Mouse (Mus musculus) heart, embryonic 11.5 days (tissue): ENCODE data around the gene Fam155a. TPM values are rescaled to one million over a fixed set of nuclear protein-coding genes. Genes with fewer than 3 reads are reported as not detected.

Source experiments
- ATAC-seq: fragments of 200-750 bp; cut with Nextera tagmentation; replicated peaks from 2 replicates; pipeline ENCODE4 v1.8.0; 2017; ENCODE audit warnings: moderate library complexity; ENCODE audit not compliant: insufficient number of reproducible peaks, low FRiP score, low TSS enrichment
- H3K27ac ChIP-seq: fragments of 300-500 bp; sonication (generic); 2 replicates; pipeline ENCODE4 v1.5.1; 2014; ENCODE audit warnings: mild to moderate bottlenecking, low read depth, low read length
- H3K27me3 ChIP-seq: fragments of 300-500 bp; sonication (generic); 2 replicates; pipeline ENCODE4 v1.6.1; 2014; ENCODE audit warnings: mild to moderate bottlenecking, low read length, mixed read lengths; ENCODE audit not compliant: control insufficient read depth, insufficient read depth
- H3K36me3 ChIP-seq: fragments of 300-500 bp; sonication (generic); 2 replicates; pipeline ENCODE4 v1.6.1; 2014; ENCODE audit warnings: mild to moderate bottlenecking, low read length, moderate library complexity, mixed read lengths; ENCODE audit not compliant: control insufficient read depth, insufficient read depth
- H3K4me1 ChIP-seq: fragments of 300-500 bp; sonication (generic); 2 replicates; pipeline ENCODE4 v1.6.1; 2014; ENCODE audit warnings: low read length; ENCODE audit not compliant: control insufficient read depth, insufficient read depth
- H3K4me2 ChIP-seq: fragments of 300-500 bp; sonication (generic); 2 replicates; pipeline ENCODE4 v1.6.1; 2014; ENCODE audit warnings: mild to moderate bottlenecking, moderate library complexity
- H3K4me3 ChIP-seq: fragments of 300-500 bp; sonication (generic); 2 replicates; pipeline ENCODE4 v1.5.1; 2014; ENCODE audit warnings: low read depth, low read length
- H3K9ac ChIP-seq: fragments of 300-500 bp; sonication (generic); 2 replicates; pipeline ENCODE4 v1.6.1; 2014; ENCODE audit warnings: mild to moderate bottlenecking, low read depth, low read length, moderate library complexity
- H3K9me3 ChIP-seq: fragments of 300-500 bp; sonication (generic); replicated peaks from 2 replicates; pipeline ENCODE4 v1.6.1; 2016; ENCODE audit warnings: low read length; ENCODE audit not compliant: control insufficient read depth
- WGBS: fragments of 180-500 bp; shearing (Covaris S2); extraction: QIAGEN DNeasy Blood & Tissue Kit; methylation state at CpG from one replicate; pipeline ENCODE4 v1.1.7; 2014; ENCODE audit not compliant: insufficient replicate concordance; 5-methylcytosine and 5-hydroxymethylcytosine counted together
- polyA plus RNA-seq: library from polyadenylated mRNA; unstranded; fragments of >200 nt; fragmentation: Nextera tagmentation; extraction: Ambion mirVana; gene quantifications from 2 replicates; pipeline ENCODE4 v1.2.1, GENCODE M21; 2014

Gene Fam155a
- polyA plus RNA-seq, 1 experiment from 2014 or later: 0.59 TPM

GRCm38 (mm10) chr8:9176974-9177373 lies 594.0 kb downstream of the Fam155a start:
- no peak overlapping the region for H3K27ac ChIP-seq
- no peaks in the 10 kb centered on the region for H3K27me3 ChIP-seq
- H3K9me3 ChIP-seq: no peaks in the 10 kb centered on the region
- no peak for ATAC-seq
- 69% methylated on average over 7 of the region's 7 CpGs for WGBS
- H3K4me3 ChIP-seq: no peak overlapping the region
- H3K36me3 ChIP-seq: no peaks in the 10 kb centered on the region
- H3K9ac ChIP-seq: no peak overlapping the region
- H3K4me1 ChIP-seq: no peaks in the 10 kb centered on the region
- H3K4me2 ChIP-seq: no peak overlapping the region

DNA sequence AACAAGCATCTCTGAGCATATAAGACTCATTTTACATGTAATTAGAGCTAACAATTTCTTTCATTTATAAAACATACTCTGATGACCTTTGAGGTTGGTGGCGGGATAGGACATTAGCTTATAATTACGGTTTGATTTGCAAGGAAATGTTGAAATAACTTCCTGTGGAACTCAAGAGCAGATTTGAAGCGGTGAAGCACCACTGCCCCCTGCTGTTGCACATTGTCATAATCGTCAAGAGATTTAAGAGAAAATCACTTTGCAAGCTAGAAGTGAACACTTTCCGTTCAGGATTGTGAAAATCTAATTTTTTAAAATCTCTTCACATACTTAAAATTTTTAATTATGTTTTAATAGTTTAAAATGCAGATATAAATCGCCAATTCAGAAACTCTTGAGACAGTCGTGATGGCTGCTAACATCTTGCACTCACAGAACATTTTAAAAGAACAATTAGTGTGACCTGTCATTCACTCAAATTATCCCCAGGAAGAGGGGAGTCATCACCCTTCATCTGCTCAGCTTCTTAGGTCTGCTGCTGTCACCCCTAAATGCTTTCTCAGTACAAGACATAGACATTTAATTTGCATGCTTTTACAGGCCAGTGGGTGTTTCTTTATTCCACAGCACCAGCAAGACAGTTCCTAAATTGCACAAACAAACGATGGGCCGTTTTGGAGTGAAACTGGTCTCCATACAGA lies 595.9 kb downstream of the Fam155a start:
- no peaks in the 10 kb centered on the region for H3K36me3 ChIP-seq
- no peaks in the 10 kb centered on the region for H3K4me1 ChIP-seq
- no peaks in the 10 kb centered on the region for H3K9me3 ChIP-seq
- no peak overlapping the region for H3K4me3 ChIP-seq
- no peak overlapping the region for H3K4me2 ChIP-seq
- no peak overlapping the region for H3K9ac ChIP-seq
- no peak for ATAC-seq
- 26% methylated on average over 9 of the region's 9 CpGs for WGBS
- H3K27ac ChIP-seq: no peak overlapping the region
- no peaks in the 10 kb centered on the region for H3K27me3 ChIP-seq

DNA sequence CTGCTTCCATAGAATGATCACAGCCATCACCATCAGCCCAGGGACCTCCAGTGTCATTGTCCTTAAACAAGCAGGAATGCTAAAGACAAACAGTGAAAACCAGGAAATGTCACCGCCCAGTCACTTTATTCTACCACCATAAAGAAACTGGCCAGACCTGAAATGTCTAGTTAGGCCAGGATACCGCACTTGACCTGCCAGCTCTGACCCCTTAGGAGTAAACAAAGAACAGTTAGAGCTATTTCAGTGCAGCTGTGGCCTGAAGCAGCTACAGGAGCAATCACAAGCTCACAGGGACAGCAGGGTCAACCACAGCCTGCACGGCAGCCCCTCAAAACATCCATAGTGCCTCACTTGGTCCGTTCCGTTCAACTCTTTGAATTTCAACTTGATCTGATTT lies 599.1 kb downstream of the Fam155a start:
- Histone ChIP-seq H3K27me3 (no peaks in the 10 kb centered on the region), H3K4me3 (no peak overlapping the region), H3K36me3 (no peaks in the 10 kb centered on the region), H3K9me3 (no peaks in the 10 kb centered on the region), H3K4me2 (no peak overlapping the region), H3K9ac (no peak overlapping the region), H3K27ac (no peak overlapping the region), H3K4me1 (no peaks in the 10 kb centered on the region)
- 62% methylated on average over 5 of the region's 5 CpGs for WGBS
- no peak for ATAC-seq

GRCm38 (mm10) chr8:9167995-9168394 lies 603.0 kb downstream of the Fam155a start:
- 76% methylated on average over 10 of the region's 10 CpGs for WGBS

GRCm38 (mm10) chr8:9161606-9162005 lies 609.4 kb downstream of the Fam155a start:
- WGBS: 79% methylated on average over 4 of the region's 4 CpGs
- Histone ChIP-seq H3K4me2 (no peak overlapping the region), H3K36me3 (no peaks in the 10 kb centered on the region), H3K9me3 (no peaks in the 10 kb centered on the region), H3K4me1 (peaks cover 7% of the 10 kb centered on the region), H3K27me3 (no peaks in the 10 kb centered on the region), H3K27ac (no peak overlapping the region), H3K9ac (no peak overlapping the region), H3K4me3 (no peak overlapping the region)
- no peak for ATAC-seq

More at GRCm38 (mm10) chr8:9167995-9168394, 603.0 kb downstream of the Fam155a start:
- Histone ChIP-seq H3K4me3 (no peak overlapping the region), H3K4me2 (no peak overlapping the region), H3K27ac (no peak overlapping the region), H3K4me1 (no peaks in the 10 kb centered on the region), H3K27me3 (no peaks in the 10 kb centered on the region), H3K36me3 (no peaks in the 10 kb centered on the region), H3K9ac (no peak overlapping the region), H3K9me3 (no peaks in the 10 kb centered on the region)
- no peak for ATAC-seq

DNA sequence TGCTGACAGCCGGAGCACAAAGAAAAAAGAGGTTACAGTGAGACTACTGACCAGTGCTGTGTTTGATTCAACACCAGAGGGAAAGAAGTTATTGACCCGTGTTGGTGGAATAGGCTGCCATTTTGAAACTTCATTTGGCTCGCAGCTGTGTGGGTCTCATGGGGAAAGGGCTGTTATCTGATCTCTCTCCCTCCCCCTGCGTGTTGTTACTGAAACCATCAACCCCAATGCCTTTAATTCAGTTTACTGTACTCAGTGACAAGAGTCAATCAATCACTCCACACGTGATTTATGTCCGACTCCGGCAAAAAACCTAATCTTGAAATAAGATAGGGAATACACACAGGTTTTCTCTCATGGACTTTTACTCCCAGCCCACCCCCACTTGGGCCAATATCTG lies 611.6 kb downstream of the Fam155a start:
- no peak overlapping the region for H3K4me3 ChIP-seq
- H3K9ac ChIP-seq: no peak overlapping the region
- H3K36me3 ChIP-seq: no peaks in the 10 kb centered on the region
- H3K27me3 ChIP-seq: no peaks in the 10 kb centered on the region
- no peak overlapping the region for H3K27ac ChIP-seq
- WGBS: 68% methylated on average over 7 of the region's 7 CpGs
- peaks cover 7% of the 10 kb centered on the region for H3K4me1 ChIP-seq
- ATAC-seq: no peak
- no peaks in the 10 kb centered on the region for H3K9me3 ChIP-seq
- no peak overlapping the region for H3K4me2 ChIP-seq

GRCm38 (mm10) chr8:9158652-9159051 lies 612.3 kb downstream of the Fam155a start:
- Histone ChIP-seq H3K4me1 (peaks cover 7% of the 10 kb centered on the region), H3K27me3 (no peaks in the 10 kb centered on the region), H3K4me2 (no peak overlapping the region), H3K9me3 (no peaks in the 10 kb centered on the region), H3K4me3 (no peak overlapping the region), H3K27ac (no peak overlapping the region), H3K36me3 (no peaks in the 10 kb centered on the region), H3K9ac (no peak overlapping the region)
- 56% methylated on average over 13 of the region's 13 CpGs for WGBS
- no peak for ATAC-seq

DNA sequence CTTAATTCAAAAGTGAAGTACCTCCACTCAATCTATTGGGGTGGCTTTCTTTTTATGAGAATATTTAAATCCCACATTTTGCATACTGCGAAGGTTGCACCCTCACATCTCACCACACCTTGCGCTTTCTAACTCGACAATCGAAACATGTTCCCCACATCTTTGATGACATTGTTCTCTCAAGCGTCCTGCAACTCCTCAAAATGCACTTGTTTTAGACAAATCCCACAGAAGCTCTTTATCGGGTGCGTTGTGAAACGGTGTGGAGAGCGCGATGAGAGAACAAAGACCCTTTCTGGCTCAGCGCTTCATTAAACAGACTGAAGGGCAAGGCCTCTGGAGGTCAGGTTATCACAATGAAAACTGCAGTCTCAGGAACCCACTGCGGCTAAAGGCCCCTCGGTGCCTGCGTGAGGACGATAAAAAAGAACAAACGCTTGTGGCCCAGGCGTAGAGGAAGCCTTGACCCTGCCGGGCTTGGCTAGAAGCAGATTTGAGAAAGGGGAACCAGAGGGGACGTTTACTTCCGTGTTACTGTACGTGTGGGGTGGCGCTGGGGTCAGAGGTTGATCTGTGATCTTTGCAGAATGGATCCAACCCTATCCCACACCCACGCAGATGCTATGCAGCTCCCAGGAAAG lies 613.7 kb downstream of the Fam155a start:
- Histone ChIP-seq H3K4me3 (0 out of 2 replicates have a peak overlapping the region, but pooled peaks have one; percentile 10), H3K9me3 (no peaks in the 10 kb centered on the region), H3K27me3 (no peaks in the 10 kb centered on the region), H3K4me1 (peaks cover 14% of the 10 kb centered on the region), H3K4me2 (peak overlapping the region; percentile 39), H3K27ac (peak overlapping the region; percentile 24; the same call in 1 of the 2 replicates), H3K36me3 (no peaks in the 10 kb centered on the region), H3K9ac (peak overlapping the region; percentile 56)
- 14% methylated on average over 23 of the region's 23 CpGs for WGBS
- ATAC-seq: peak; percentile 56; the same call in 1 of the 2 replicates
